Mouse (Mus musculus): ENCODE measurements around the gene Hectd1.

DNA sequence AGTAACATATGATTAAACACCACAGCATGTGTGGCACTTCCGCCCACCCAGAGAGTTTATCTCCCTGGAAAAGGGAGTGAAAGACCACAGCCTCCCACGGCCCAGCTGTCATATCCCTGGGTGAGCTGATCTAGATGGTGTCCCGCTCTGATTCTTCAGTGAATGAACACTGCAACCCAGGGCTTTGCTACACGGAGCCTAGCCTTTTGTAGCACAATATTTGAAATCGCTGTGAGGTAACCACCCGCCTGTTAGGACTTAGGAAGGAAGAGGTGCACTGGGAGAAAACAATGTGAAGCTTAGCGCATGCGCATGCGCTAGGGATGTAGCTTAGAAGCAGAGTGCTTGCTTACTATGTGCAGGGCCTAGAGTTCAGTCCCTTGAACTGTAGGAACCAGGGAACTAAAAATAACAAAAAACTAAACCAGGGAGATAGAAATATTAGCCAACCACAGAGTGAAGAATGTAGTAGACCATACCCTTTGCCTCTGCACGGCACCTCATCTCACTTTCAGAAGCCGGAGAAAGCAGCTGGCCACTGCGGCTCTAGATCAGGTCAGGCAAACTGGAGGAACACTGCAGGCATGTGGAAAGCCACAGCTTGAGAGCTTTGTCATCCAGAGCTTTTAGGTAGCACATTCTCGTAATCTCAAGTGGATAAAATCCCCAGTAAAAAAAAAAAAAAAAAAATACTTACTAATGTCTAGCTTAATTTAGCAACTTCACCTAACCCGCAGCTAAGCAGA, 120.2 kb downstream of the Hectd1 start:
- TF ChIP-seq CTCF (IDR thresholded peaks at IDR 0.05; ENCODE audit: low read depth, low read length) (no peak), TAL1 (conservative IDR thresholded peaks at IDR 0.05; ENCODE audit: low read depth, low read length) (no peak)

Data from G1E (cell line).